Mouse (Mus musculus): Measurements from ENCODE around the gene Amdhd2. TPM values are rescaled to one million over a fixed set of nuclear protein-coding genes. Genes with fewer than 3 reads are reported as not detected.

The Amdhd2 gene
- polyA plus RNA-seq, 1 experiment: 29.8 TPM

DNA sequence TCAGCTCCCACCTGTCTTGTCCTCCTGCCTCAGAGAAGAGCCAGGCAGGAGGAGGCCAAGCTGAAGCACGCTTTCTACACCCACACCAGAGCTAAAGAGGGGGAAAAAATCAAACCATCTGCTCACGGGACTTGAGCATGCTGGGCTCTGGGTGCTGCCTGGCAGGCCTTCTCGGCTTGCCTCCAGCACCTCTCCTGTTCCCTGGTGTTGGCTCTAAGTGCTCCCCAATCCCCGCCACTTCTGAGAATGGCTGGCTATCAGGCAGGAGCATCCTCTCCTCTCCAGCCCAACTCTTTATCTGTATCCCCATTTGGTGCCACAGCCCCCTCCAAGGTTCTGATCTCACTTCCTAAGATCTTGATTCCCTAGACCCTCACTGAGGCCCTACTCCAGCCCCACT lies 35.7 kb upstream of the Amdhd2 start:
- Histone ChIP-seq H3ac (ENCODE audit: control insufficient read depth, insufficient read length) (no peak overlapping the region), H3K4me3 (no peak overlapping the region)

DNA sequence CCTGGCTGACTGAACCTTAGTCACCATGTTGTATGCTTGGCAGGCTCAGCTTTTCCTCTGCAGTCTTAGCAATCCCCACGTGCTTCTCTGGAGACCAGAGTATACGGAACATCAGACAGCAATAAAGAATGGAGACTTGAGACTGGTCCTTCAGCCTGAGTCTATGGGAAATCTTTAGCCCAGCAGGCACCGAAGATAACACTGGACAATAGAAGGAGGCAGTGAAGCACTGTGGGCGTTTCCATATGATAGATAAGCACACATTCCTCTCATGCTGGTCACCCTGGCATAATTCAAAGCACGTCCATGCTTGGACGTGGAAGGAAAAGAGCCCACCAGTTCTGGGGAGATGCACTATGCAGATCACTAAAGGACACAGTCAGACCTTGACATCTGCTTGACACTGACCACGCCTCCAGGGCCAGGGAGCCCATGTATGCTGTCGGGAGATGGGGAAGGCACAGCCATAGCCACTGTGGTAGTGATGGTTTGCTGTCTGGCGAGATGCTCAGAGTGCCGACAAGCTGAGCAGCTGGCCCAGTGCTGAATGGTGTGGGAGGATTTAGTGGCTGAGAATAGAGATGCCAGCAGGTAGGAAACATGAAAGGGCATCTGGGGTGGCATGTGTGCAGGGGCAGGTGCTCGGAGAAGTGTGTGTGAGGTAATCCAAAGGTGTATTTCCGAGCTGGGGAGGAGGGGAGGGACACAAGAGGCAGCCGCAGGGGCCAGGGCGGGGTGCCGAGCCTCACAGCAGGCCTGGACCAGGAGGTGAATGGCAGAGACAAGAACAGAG lies 33.7 kb upstream of the Amdhd2 start:
- Histone ChIP-seq H3K4me3 (no peak overlapping the region), H3K36me3 (ENCODE audit: control insufficient read depth, insufficient read depth) (no peaks in the 10 kb centered on the region), H3K79me2 (ENCODE audit: control insufficient read depth, insufficient read depth) (no peaks in the 10 kb centered on the region), H3K27me3 (ENCODE audit: control insufficient read depth, insufficient read depth, insufficient read length) (no peaks in the 10 kb centered on the region), H3K4me2 (ENCODE audit: low read depth) (no peak overlapping the region), H3ac (ENCODE audit: control insufficient read depth, insufficient read length) (no peak overlapping the region)
- TF ChIP-seq CEBPB (IDR thresholded peaks at IDR 0.05; ENCODE audit: insufficient read depth, poor library complexity, severe bottlenecking): no peak
- TF ChIP-seq MAX (IDR thresholded peaks at IDR 0.05; ENCODE audit: low read depth): no peak
- TF ChIP-seq POLR2AphosphoS2 (IDR thresholded peaks at IDR 0.05; ENCODE audit: insufficient read length, low read depth): no peak
- TF ChIP-seq SRF (IDR thresholded peaks at IDR 0.05; ENCODE audit: control insufficient read depth, insufficient read length, low read depth): no peak
- no peak for TF ChIP-seq USF1 (IDR thresholded peaks at IDR 0.05; ENCODE audit: low read depth)
- no peak for TF ChIP-seq E2F4 (IDR thresholded peaks at IDR 0.05; ENCODE audit: insufficient read depth)

More for the DNA sequence above, 35.7 kb upstream of the Amdhd2 start:
- H3K79me2 ChIP-seq (ENCODE audit: control insufficient read depth, insufficient read depth): no peaks in the 10 kb centered on the region
- TF ChIP-seq CEBPB (IDR thresholded peaks at IDR 0.05; ENCODE audit: insufficient read depth, poor library complexity, severe bottlenecking): no peak
- TF ChIP-seq MYOG (IDR thresholded peaks at IDR 0.05; ENCODE audit: control insufficient read depth in 1 of 3, insufficient read depth in 1 of 3, insufficient read length in 2 of 3, low read depth in 2 of 3): no peak
- TF ChIP-seq TCF3 (IDR thresholded peaks at IDR 0.05; ENCODE audit: insufficient read length, low read depth): no peak
- TF ChIP-seq POLR2AphosphoS2 (IDR thresholded peaks at IDR 0.05; ENCODE audit: insufficient read length, low read depth): no peak
- no peak for TF ChIP-seq MYOD1 (IDR thresholded peaks at IDR 0.05; ENCODE audit: control insufficient read depth in 1 of 3, insufficient read length in 2 of 3, low read depth in 2 of 3)
- TF ChIP-seq POLR2A (IDR thresholded peaks at IDR 0.05; ENCODE audit: insufficient read length, low read depth): no peak
- TF ChIP-seq TCF12 (IDR thresholded peaks at IDR 0.05; ENCODE audit: insufficient read depth, poor library complexity, severe bottlenecking): no peak
- TF ChIP-seq SRF (IDR thresholded peaks at IDR 0.05; ENCODE audit: control insufficient read depth, insufficient read length, low read depth): no peak
- no peak for TF ChIP-seq E2F4 (IDR thresholded peaks at IDR 0.05; ENCODE audit: insufficient read depth)
- TF ChIP-seq USF1 (IDR thresholded peaks at IDR 0.05; ENCODE audit: low read depth): no peak
- no peak for TF ChIP-seq REST (IDR thresholded peaks at IDR 0.05; ENCODE audit: insufficient read depth, insufficient read length)
- no peak for TF ChIP-seq MAX (IDR thresholded peaks at IDR 0.05; ENCODE audit: low read depth)
- H3K36me3 ChIP-seq (ENCODE audit: control insufficient read depth, insufficient read depth): no peaks in the 10 kb centered on the region
- H3K27me3 ChIP-seq (ENCODE audit: control insufficient read depth, insufficient read depth, insufficient read length): no peaks in the 10 kb centered on the region
- H3K4me2 ChIP-seq (ENCODE audit: low read depth): no peak overlapping the region

GRCm38 (mm10) chr17:24195349-24195748 lies 31.8 kb upstream of the Amdhd2 start:
- H3ac ChIP-seq (ENCODE audit: control insufficient read depth, insufficient read length): no peak overlapping the region

DNA sequence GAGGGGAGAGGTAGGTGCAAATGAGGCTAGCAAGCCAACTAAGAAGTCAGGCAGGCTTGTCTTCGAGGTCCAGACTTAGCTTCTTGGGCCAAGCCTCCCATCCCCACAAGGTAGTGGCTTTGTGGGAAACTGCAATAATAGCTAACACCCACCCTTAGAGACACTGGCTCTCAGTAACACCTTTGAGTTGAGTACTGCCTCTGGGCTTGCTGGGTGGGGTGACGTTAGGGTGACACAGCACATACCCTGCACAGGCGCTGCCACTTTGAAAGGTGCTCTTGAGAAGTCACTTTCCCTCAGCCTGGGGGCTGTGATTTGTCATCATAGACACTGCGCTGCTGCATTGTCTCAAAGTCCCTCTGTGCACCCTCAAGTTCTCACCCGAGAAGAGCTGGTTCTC lies 30.2 kb upstream of the Amdhd2 start:
- Histone ChIP-seq H3K36me3 (ENCODE audit: control insufficient read depth, insufficient read depth) (no peaks in the 10 kb centered on the region), H3ac (ENCODE audit: control insufficient read depth, insufficient read length) (no peak overlapping the region), H3K4me2 (ENCODE audit: low read depth) (no peak overlapping the region), H3K79me2 (ENCODE audit: control insufficient read depth, insufficient read depth) (no peaks in the 10 kb centered on the region), H3K27me3 (ENCODE audit: control insufficient read depth, insufficient read depth, insufficient read length) (no peaks in the 10 kb centered on the region), H3K4me3 (no peak overlapping the region)
- TF ChIP-seq TCF3 (IDR thresholded peaks at IDR 0.05; ENCODE audit: insufficient read length, low read depth) (no peak), TCF12 (IDR thresholded peaks at IDR 0.05; ENCODE audit: insufficient read depth, poor library complexity, severe bottlenecking) (no peak), REST (IDR thresholded peaks at IDR 0.05; ENCODE audit: insufficient read depth, insufficient read length) (no peak), USF1 (IDR thresholded peaks at IDR 0.05; ENCODE audit: low read depth) (no peak), E2F4 (IDR thresholded peaks at IDR 0.05; ENCODE audit: insufficient read depth) (no peak), SRF (IDR thresholded peaks at IDR 0.05; ENCODE audit: control insufficient read depth, insufficient read length, low read depth) (no peak), CEBPB (IDR thresholded peaks at IDR 0.05; ENCODE audit: insufficient read depth, poor library complexity, severe bottlenecking) (no peak)

More at GRCm38 (mm10) chr17:24195349-24195748, 31.8 kb upstream of the Amdhd2 start:
- no peak for TF ChIP-seq POLR2A (IDR thresholded peaks at IDR 0.05; ENCODE audit: insufficient read length, low read depth)
- Histone ChIP-seq H3K27me3 (ENCODE audit: control insufficient read depth, insufficient read depth, insufficient read length) (no peaks in the 10 kb centered on the region), H3K4me3 (no peak overlapping the region), H3K4me2 (ENCODE audit: low read depth) (no peak overlapping the region), H3K36me3 (ENCODE audit: control insufficient read depth, insufficient read depth) (no peaks in the 10 kb centered on the region), H3K79me2 (ENCODE audit: control insufficient read depth, insufficient read depth) (no peaks in the 10 kb centered on the region)

DNA sequence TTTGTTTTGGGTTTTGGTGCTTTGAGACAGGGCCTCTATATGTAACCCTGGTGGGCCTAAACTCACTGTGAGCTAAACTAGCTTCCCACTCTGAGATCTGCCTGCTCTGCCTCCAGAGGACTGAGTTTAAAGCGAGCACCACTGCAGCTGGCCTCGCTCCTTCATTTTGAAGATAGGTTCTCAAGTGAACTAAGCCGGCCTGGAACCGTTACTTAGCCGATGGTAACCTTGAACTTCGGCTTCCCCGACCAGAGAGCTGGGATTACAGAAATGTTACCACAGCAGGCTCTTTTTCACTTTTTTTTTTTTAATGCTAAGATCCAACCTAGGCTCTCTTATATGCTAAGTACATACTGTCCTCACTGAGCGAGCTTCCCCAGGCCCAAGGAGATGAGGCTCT lies 29.7 kb upstream of the Amdhd2 start:
- Histone ChIP-seq H3K27me3 (ENCODE audit: control insufficient read depth, insufficient read depth, insufficient read length) (no peaks in the 10 kb centered on the region), H3K4me3 (no peak overlapping the region), H3K79me2 (ENCODE audit: control insufficient read depth, insufficient read depth) (no peaks in the 10 kb centered on the region), H3ac (ENCODE audit: control insufficient read depth, insufficient read length) (no peak overlapping the region), H3K36me3 (ENCODE audit: control insufficient read depth, insufficient read depth) (no peaks in the 10 kb centered on the region), H3K4me2 (ENCODE audit: low read depth) (no peak overlapping the region)
- TF ChIP-seq CEBPB (IDR thresholded peaks at IDR 0.05; ENCODE audit: insufficient read depth, poor library complexity, severe bottlenecking) (no peak), USF1 (IDR thresholded peaks at IDR 0.05; ENCODE audit: low read depth) (no peak), MAX (IDR thresholded peaks at IDR 0.05; ENCODE audit: low read depth) (no peak), MYOD1 (IDR thresholded peaks at IDR 0.05; ENCODE audit: control insufficient read depth in 1 of 3, insufficient read length in 2 of 3, low read depth in 2 of 3) (no peak), POLR2A (IDR thresholded peaks at IDR 0.05; ENCODE audit: insufficient read length, low read depth) (no peak), REST (IDR thresholded peaks at IDR 0.05; ENCODE audit: insufficient read depth, insufficient read length) (no peak), E2F4 (IDR thresholded peaks at IDR 0.05; ENCODE audit: insufficient read depth) (no peak), TCF12 (IDR thresholded peaks at IDR 0.05; ENCODE audit: insufficient read depth, poor library complexity, severe bottlenecking) (no peak), POLR2AphosphoS2 (IDR thresholded peaks at IDR 0.05; ENCODE audit: insufficient read length, low read depth) (no peak), SRF (IDR thresholded peaks at IDR 0.05; ENCODE audit: control insufficient read depth, insufficient read length, low read depth) (no peak), TCF3 (IDR thresholded peaks at IDR 0.05; ENCODE audit: insufficient read length, low read depth) (no peak), MYOG (IDR thresholded peaks at IDR 0.05; ENCODE audit: control insufficient read depth in 1 of 3, insufficient read depth in 1 of 3, insufficient read length in 2 of 3, low read depth in 2 of 3) (no peak)
